Mouse (Mus musculus) adrenal gland, adult 10 weeks (tissue): ENCODE results near the gene Zbbx. TPM values are rescaled to one million over a fixed set of nuclear protein-coding genes. Genes with fewer than 3 reads are reported as not detected.

Experiments used
- polyA plus RNA-seq: library from polyadenylated mRNA; stranded (reverse); fragments of 350-450 nt; fragmentation: Illumina TruSeq; extraction: RNeasy Lipid Tissue Mini Kit (QIAGEN cat#74804); gene quantifications from one replicate; pipeline ENCODE4 v1.2.3, GENCODE M21; 2014; ENCODE audit warnings: low read depth, low replicate concordance

Gene Zbbx
- polyA plus RNA-seq = not detected

DNA sequence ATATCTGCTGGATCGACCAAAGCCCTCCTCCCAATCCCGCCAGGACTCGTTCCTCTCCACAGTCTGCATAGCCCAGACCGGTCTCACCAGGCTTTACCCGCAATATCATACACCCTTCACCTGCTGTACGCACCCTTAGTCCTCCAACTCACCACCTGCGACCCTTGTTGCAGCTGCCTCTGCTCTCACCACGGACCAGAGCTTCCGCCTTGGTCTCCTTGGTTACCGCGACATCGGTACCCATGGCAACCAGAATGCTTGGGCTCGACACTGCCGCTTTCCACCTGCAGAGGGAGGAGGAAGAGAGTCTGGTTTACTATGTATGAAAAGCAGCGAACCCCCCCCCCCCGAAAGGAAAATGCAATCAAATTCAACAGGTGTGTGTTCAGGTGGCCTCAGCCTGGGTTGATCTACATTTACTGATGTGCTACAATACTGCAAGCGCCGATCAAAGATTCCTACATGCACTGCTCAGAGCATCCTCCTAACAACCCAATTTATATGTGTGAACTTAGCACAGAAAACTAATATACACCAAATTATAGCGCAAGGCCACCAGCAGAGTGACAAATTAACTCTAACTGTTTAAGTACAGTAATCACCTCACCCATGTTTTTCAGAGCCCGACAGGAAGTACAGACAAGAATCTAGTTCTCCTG lies at the start of gene Zbbx:
TSS of gene Zbbx (minus strand) at position 197 of the 659 bp plus-strand sequence.

Other genes with a start within 250 kb of the Zbbx start
- not detected for gene Serpini2, start 105.0 kb upstream of the Zbbx start, polyA plus RNA-seq